Mouse (Mus musculus): ENCODE measurements around the gene Dcpp1. TPM values are rescaled to one million over a fixed set of nuclear protein-coding genes. Genes with fewer than 3 reads are reported as not detected.
"Not testable (repeated sequence)": the region's sequence is repeated elsewhere in the genome, so short reads cannot be mapped to it uniquely, and the experiment has no call there.

Gene Dcpp1
- polyA plus RNA-seq, 1 experiment from 2014 or later = not detected

- H3K9ac ChIP-seq (replicated peaks) = no peak overlapping the region
- H3K36me3 ChIP-seq = no peaks in the 10 kb centered on the region
- WGBS = 95% methylated on average over 2 of the region's 2 CpGs
- no peak overlapping the region for H3K4me2 ChIP-seq
- H3K4me1 ChIP-seq = no peaks in the 10 kb centered on the region
- ATAC-seq (ENCODE audit: low FRiP score) = no peak
- H3K9me3 ChIP-seq (replicated peaks) = no peaks in the 10 kb centered on the region
- no peak overlapping the region for H3K27ac ChIP-seq (replicated peaks)
- no peaks in the 10 kb centered on the region for H3K27me3 ChIP-seq (replicated peaks)
- no peak overlapping the region for H3K4me3 ChIP-seq (replicated peaks)
These were observed 22.8 kb upstream of the Dcpp1 start for GRCm38 (mm10) chr17:23857913-23858312.

- H3K9me3 ChIP-seq (replicated peaks) = no peaks in the 10 kb centered on the region
- ATAC-seq (ENCODE audit: low FRiP score) = no peak
- 83% methylated on average over 4 of the region's 4 CpGs for WGBS
These were observed 17.8 kb upstream of the Dcpp1 start for GRCm38 (mm10) chr17:23862926-23863325.

GRCm38 (mm10) chr17:23867756-23868155 lies 12.9 kb upstream of the Dcpp1 start, which contains the start of gene Prss21:
Prss21 (plus strand) TSS chr17:23868056.
- H3K27me3 ChIP-seq (replicated peaks) = no peaks in the 10 kb centered on the region
- H3K27ac ChIP-seq (replicated peaks) = no peak within 1 kb of the TSS
- H3K4me1 ChIP-seq = no peaks in the 10 kb centered on the region
- no peak within 1 kb of the TSS for H3K9ac ChIP-seq (replicated peaks)
- WGBS = 86% methylated on average over 15 of the region's 15 CpGs
- no peak within 1 kb of the TSS for H3K4me2 ChIP-seq
- no peaks in the 10 kb centered on the region for H3K9me3 ChIP-seq (replicated peaks)
- H3K36me3 ChIP-seq = no peaks in the 10 kb centered on the region
- ATAC-seq (ENCODE audit: low FRiP score) = no peak
- no peak within 1 kb of the TSS for H3K4me3 ChIP-seq (replicated peaks)

More at GRCm38 (mm10) chr17:23862926-23863325, 17.8 kb upstream of the Dcpp1 start:
- Histone ChIP-seq H3K27me3 (replicated peaks) (no peaks in the 10 kb centered on the region), H3K27ac (replicated peaks) (no peak overlapping the region), H3K4me2 (no peak overlapping the region), H3K4me3 (replicated peaks) (no peak overlapping the region), H3K9ac (replicated peaks) (no peak overlapping the region), H3K4me1 (no peaks in the 10 kb centered on the region), H3K36me3 (no peaks in the 10 kb centered on the region)

GRCm38 (mm10) chr17:23868513-23868912 lies 12.2 kb upstream of the Dcpp1 start:
- 94% methylated on average over 11 of the region's 11 CpGs for WGBS
- Histone ChIP-seq H3K36me3 (no peaks in the 10 kb centered on the region), H3K9ac (replicated peaks) (no peak overlapping the region), H3K9me3 (replicated peaks) (no peaks in the 10 kb centered on the region), H3K27ac (replicated peaks) (no peak overlapping the region), H3K4me3 (replicated peaks) (no peak overlapping the region), H3K4me1 (no peaks in the 10 kb centered on the region), H3K4me2 (no peak overlapping the region), H3K27me3 (replicated peaks) (no peaks in the 10 kb centered on the region)
- no peak for ATAC-seq (ENCODE audit: low FRiP score)

- Histone ChIP-seq H3K9me3 (replicated peaks) (no peaks in the 10 kb centered on the region), H3K4me2 (no peak overlapping the region), H3K36me3 (no peaks in the 10 kb centered on the region), H3K4me3 (replicated peaks) (no peak overlapping the region), H3K4me1 (no peaks in the 10 kb centered on the region), H3K9ac (replicated peaks) (no peak overlapping the region), H3K27ac (replicated peaks) (no peak overlapping the region), H3K27me3 (replicated peaks) (no peaks in the 10 kb centered on the region)
- WGBS = 57% methylated on average over 8 of the region's 8 CpGs
- ATAC-seq (ENCODE audit: low FRiP score) = no peak
These were observed 6.5 kb upstream of the Dcpp1 start for GRCm38 (mm10) chr17:23873884-23874856.

- Histone ChIP-seq H3K4me1 (no peaks in the 10 kb centered on the region), H3K9me3 (replicated peaks) (no peaks in the 10 kb centered on the region), H3K27me3 (replicated peaks) (no peaks in the 10 kb centered on the region), H3K27ac (replicated peaks) (peak overlapping the region; percentile 30; the same call in 1 of the 2 replicates), H3K36me3 (no peaks in the 10 kb centered on the region), H3K4me3 (replicated peaks) (no peak overlapping the region), H3K4me2 (no peak overlapping the region), H3K9ac (replicated peaks) (no peak overlapping the region)
- ATAC-seq (ENCODE audit: low FRiP score) = peak; percentile 90
- WGBS = 47% methylated on average over 3 of the region's 3 CpGs
These were observed 3.9 kb upstream of the Dcpp1 start for GRCm38 (mm10) chr17:23876741-23877140.

- H3K9me3 ChIP-seq (replicated peaks) = no peaks in the 10 kb centered on the region
- no peaks in the 10 kb centered on the region for H3K4me1 ChIP-seq
- no peaks in the 10 kb centered on the region for H3K27me3 ChIP-seq (replicated peaks)
- ATAC-seq (ENCODE audit: low FRiP score) = peak; percentile 92
- H3K4me2 ChIP-seq = no peak overlapping the region
- no peak overlapping the region for H3K9ac ChIP-seq (replicated peaks)
- no peak overlapping the region for H3K4me3 ChIP-seq (replicated peaks)
- H3K27ac ChIP-seq (replicated peaks) = peak overlapping the region; percentile 46
- 92% methylated on average over 2 of the region's 2 CpGs for WGBS
- no peaks in the 10 kb centered on the region for H3K36me3 ChIP-seq
These were observed 3.5 kb upstream of the Dcpp1 start for GRCm38 (mm10) chr17:23877166-23877565.

- not testable (repeated sequence) for H3K9ac ChIP-seq (replicated peaks); H3K9me3 ChIP-seq (replicated peaks); H3K27ac ChIP-seq (replicated peaks); H3K36me3 ChIP-seq; H3K4me1 ChIP-seq; H3K4me2 ChIP-seq; H3K27me3 ChIP-seq (replicated peaks); ATAC-seq (ENCODE audit: low FRiP score); H3K4me3 ChIP-seq (replicated peaks)
- 64% methylated on average over 4 of the region's 4 CpGs for WGBS
These were observed 36.5 kb downstream of the Dcpp1 start, which contains the start of gene Dcpp3 for GRCm38 (mm10) chr17:23917158-23917557. Dcpp3 (plus strand) TSS chr17:23917458.

- Histone ChIP-seq H3K4me3 (replicated peaks) (peak overlapping the region; percentile 69), H3K27ac (replicated peaks) (peak overlapping the region; percentile 95), H3K9ac (replicated peaks) (peak overlapping the region; percentile 65), H3K4me2 (peak overlapping the region; percentile 89), H3K9me3 (replicated peaks) (no peaks in the 10 kb centered on the region), H3K4me1 (peaks cover 13% of the 10 kb centered on the region), H3K36me3 (no peaks in the 10 kb centered on the region), H3K27me3 (replicated peaks) (no peaks in the 10 kb centered on the region)
- peak; percentile 96 for ATAC-seq (ENCODE audit: low FRiP score)
- under 1% methylated on average over 29 of the region's 29 CpGs for WGBS
These were observed 43.9 kb downstream of the Dcpp1 start for GRCm38 (mm10) chr17:23924531-23925007.

- ATAC-seq (ENCODE audit: low FRiP score) = peak; percentile 90
- Histone ChIP-seq H3K36me3 (no peaks in the 10 kb centered on the region), H3K27me3 (replicated peaks) (no peaks in the 10 kb centered on the region), H3K9me3 (replicated peaks) (no peaks in the 10 kb centered on the region), H3K9ac (replicated peaks) (peak overlapping the region; percentile 65), H3K4me2 (peak overlapping the region; percentile 89), H3K4me3 (replicated peaks) (peak overlapping the region; percentile 69), H3K27ac (replicated peaks) (peak overlapping the region; percentile 95), H3K4me1 (peaks cover 13% of the 10 kb centered on the region)
- under 1% methylated on average over 14 of the region's 14 CpGs for WGBS
These were observed 44.4 kb downstream of the Dcpp1 start for GRCm38 (mm10) chr17:23925090-23925493.

- Histone ChIP-seq H3K4me3 (replicated peaks) (no peak overlapping the region), H3K9ac (replicated peaks) (no peak overlapping the region), H3K27me3 (replicated peaks) (no peaks in the 10 kb centered on the region), H3K4me2 (no peak overlapping the region), H3K4me1 (no peaks in the 10 kb centered on the region), H3K9me3 (replicated peaks) (no peaks in the 10 kb centered on the region), H3K27ac (replicated peaks) (no peak overlapping the region), H3K36me3 (no peaks in the 10 kb centered on the region)
- 90% methylated on average over 5 of the region's 5 CpGs for WGBS
- no peak for ATAC-seq (ENCODE audit: low FRiP score)
These were observed 50.5 kb downstream of the Dcpp1 start for GRCm38 (mm10) chr17:23931157-23931556.

All from neural tube, embryonic 15.5 days (tissue).